Mouse (Mus musculus) embryo, embryonic 11 days (tissue): ENCODE results near the gene Khdrbs1.

Source experiments
- DNase-seq: peaks from one replicate; pipeline ENCODE4 v3.0.0-alpha.2; 2015

Gene Khdrbs1

DNA sequence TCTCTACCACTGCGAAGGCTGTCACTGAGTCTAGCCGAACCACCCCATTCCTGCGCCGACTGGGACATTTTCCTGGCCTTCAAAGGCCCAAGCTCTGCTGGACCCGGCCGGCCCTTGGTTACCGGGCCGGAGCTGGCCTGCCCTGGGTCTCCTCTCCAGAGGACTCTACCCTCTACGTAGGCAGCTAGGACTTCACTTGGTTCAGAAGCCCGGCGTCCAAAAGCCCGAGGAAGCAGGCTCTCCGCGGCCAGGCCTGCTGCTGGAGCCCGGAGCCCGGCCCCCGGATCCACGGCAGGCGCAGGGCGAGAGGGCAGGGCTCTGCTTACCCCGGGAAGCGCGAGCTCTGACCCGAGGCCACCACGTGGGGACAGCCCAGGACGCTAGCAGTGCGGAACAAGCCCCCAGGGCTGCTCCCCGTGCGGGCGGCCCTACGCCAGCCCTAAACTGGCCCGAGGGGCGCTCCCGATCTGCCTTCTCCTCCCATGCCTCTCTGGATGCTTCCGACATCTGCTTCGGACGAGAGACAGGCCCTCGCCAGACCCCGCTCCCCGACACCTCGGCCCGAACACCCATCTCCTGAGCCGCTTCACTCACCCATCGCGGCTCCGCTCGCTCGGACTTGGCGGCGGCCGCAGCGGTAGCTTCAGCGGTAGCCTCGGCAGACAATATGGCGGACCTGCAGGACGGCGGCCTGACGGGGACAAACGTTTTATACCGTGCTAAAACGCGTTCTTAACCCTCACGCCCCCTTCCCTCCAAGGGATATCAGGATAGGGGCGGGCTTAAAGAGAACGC is 69.8 kb downstream of the Khdrbs1 start, which contains the start of gene Kpna6:
Gene Kpna6 (minus strand): TSS at position 685 of the 795 bp plus-strand sequence.
- DNase-seq = peak; percentile 94

- peak; percentile 83 for DNase-seq
Measured at GRCm38 (mm10) chr4:129671491-129672082, 70.5 kb downstream of the Khdrbs1 start.

GRCm38 (mm10) chr4:129662255-129662813 is 79.8 kb downstream of the Khdrbs1 start:
- no peak for DNase-seq

DNA sequence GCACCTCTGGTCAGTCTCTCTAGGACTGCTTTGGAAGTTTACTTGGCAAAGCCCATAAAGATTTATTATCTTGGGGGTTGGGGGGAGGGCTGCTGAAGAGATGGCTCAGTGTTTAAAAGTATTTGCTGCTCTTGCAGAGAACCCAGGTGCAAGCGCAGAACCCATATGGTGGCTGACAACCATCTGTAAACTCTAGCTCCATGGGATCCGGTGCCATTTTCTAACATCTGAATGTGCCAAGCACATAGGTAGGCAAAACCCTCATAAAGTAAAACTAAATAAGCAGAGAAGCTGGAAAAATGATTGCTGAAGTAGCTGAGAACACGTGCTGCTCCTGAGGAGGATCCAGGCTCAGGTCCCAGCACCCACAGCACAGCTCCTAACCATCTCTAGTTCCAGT is 80.5 kb downstream of the Khdrbs1 start:
- no peak for DNase-seq

GRCm38 (mm10) chr4:129654770-129655169 is 87.3 kb downstream of the Khdrbs1 start:
- no peak for DNase-seq
